Mouse (Mus musculus) ES-E14 (cell line): ENCODE results near the gene Gm13889.

Experiments
- CHD2 ChIP-seq: IDR thresholded peaks from 2 replicates; pipeline ENCODE4 v1.6.1; 2014; ENCODE audit warnings: mild to moderate bottlenecking, low read depth, low read length, inconsistent platforms
- ZNF384 ChIP-seq: IDR thresholded peaks from 2 replicates; pipeline ENCODE4 v1.6.1; 2012; ENCODE audit warnings: low read depth, low read length, inconsistent platforms

- no peak for TF ChIP-seq CHD2
- TF ChIP-seq ZNF384, result no peak
These were observed 18.0 kb upstream of the Gm13889 start for GRCm38 (mm10) chr2:93975041-93975440.
